Mouse (Mus musculus): ENCODE results near the gene Gimap9.

- TF ChIP-seq POLR2A (IDR thresholded peaks at IDR 0.05; ENCODE audit: borderline replicate concordance, low read depth, low read length) = no peak
- TF ChIP-seq CTCF (IDR thresholded peaks at IDR 0.05; ENCODE audit: low read depth, low read length) = no peak
Measured at GRCm38 (mm10) chr6:48679701-48680100, 3.8 kb downstream of the Gimap9 start.
